Mouse (Mus musculus) midbrain, embryonic 15.5 days (tissue): ENCODE results near the gene Olfr922. TPM values are rescaled to one million over a fixed set of nuclear protein-coding genes. Genes with fewer than 3 reads are reported as not detected.

Experiments used
- ATAC-seq: fragments of 200-750 bp; cut with Nextera tagmentation; replicated peaks from 2 replicates; pipeline ENCODE4 v1.8.0; 2017; ENCODE audit warnings: moderate TSS enrichment
- H3K27ac ChIP-seq: fragments of 300-500 bp; sonication (generic); 2 replicates; pipeline ENCODE4 v1.5.1; 2015; ENCODE audit warnings: mild to moderate bottlenecking, inconsistent platforms
- H3K27me3 ChIP-seq: fragments of 300-500 bp; sonication (generic); replicated peaks from 2 replicates; pipeline ENCODE4 v1.6.1; 2015; ENCODE audit warnings: inconsistent platforms
- H3K36me3 ChIP-seq: fragments of 300-500 bp; sonication (generic); replicated peaks from 2 replicates; pipeline ENCODE4 v1.6.1; 2015; ENCODE audit warnings: inconsistent platforms
- H3K4me1 ChIP-seq: fragments of 300-500 bp; sonication (generic); 2 replicates; pipeline ENCODE4 v1.6.1; 2015; ENCODE audit warnings: inconsistent platforms
- H3K4me2 ChIP-seq: fragments of 300-500 bp; sonication (generic); 2 replicates; pipeline ENCODE4 v1.6.1; 2015; ENCODE audit warnings: inconsistent platforms, mild to moderate bottlenecking, moderate library complexity
- H3K4me3 ChIP-seq: fragments of 300-500 bp; sonication (generic); 2 replicates; pipeline ENCODE4 v1.5.1; 2015; ENCODE audit warnings: mild to moderate bottlenecking, inconsistent platforms
- H3K9ac ChIP-seq: fragments of 300-500 bp; sonication (generic); 2 replicates; pipeline ENCODE4 v1.6.1; 2015; ENCODE audit warnings: mild to moderate bottlenecking, inconsistent platforms
- H3K9me3 ChIP-seq: fragments of 300-500 bp; sonication (generic); 2 replicates; pipeline ENCODE4 v1.6.1; 2016; ENCODE audit warnings: inconsistent platforms
- whole genome bisulfite sequencing: fragments of 180-500 bp; shearing (Covaris S2); methylation state at CpG from one replicate; pipeline ENCODE4 v1.1.7; 2015; ENCODE audit warnings: mixed read lengths; 5-methylcytosine and 5-hydroxymethylcytosine counted together
- polyA plus RNA-seq: library from polyadenylated mRNA; unstranded; fragments of >200 nt; fragmentation: Nextera tagmentation; extraction: Ambion mirVana; gene quantifications from 2 replicates; pipeline ENCODE4 v1.2.1, GENCODE M21; 2015

The Olfr922 gene
- polyA plus RNA-seq, result not detected in 2 replicates

GRCm38 (mm10) chr9:38814314-38814713 is at the start of gene Olfr922:
Gene Olfr922 (plus strand): TSS chr9:38814614.
- no peak for ATAC-seq
- Histone ChIP-seq H3K9me3 (no peaks in the 10 kb centered on the region), H3K27me3 (no peaks in the 10 kb centered on the region), H3K4me3 (no peak within 1 kb of the TSS), H3K9ac (no peak within 1 kb of the TSS), H3K36me3 (no peaks in the 10 kb centered on the region), H3K4me2 (no peak within 1 kb of the TSS), H3K27ac (no peak within 1 kb of the TSS), H3K4me1 (no peaks in the 10 kb centered on the region)
- WGBS, result 73% methylated on average over 2 of the region's 2 CpGs

- Histone ChIP-seq H3K27me3 (no peaks in the 10 kb centered on the region), H3K4me1 (no peaks in the 10 kb centered on the region), H3K27ac (no peak within 1 kb of the TSS), H3K4me3 (no peak within 1 kb of the TSS), H3K9me3 (no peaks in the 10 kb centered on the region), H3K9ac (no peak within 1 kb of the TSS), H3K36me3 (no peaks in the 10 kb centered on the region), H3K4me2 (no peak within 1 kb of the TSS)
- no peak for ATAC-seq
These were observed 41.6 kb upstream of the Olfr922 start, which contains the start of gene Olfr921 for GRCm38 (mm10) chr9:38772768-38773167. Gene Olfr921 (plus strand): TSS chr9:38773068.

- Histone ChIP-seq H3K36me3 (no peaks in the 10 kb centered on the region), H3K4me3 (no peak overlapping the region), H3K4me2 (no peak overlapping the region), H3K9me3 (no peaks in the 10 kb centered on the region), H3K9ac (no peak overlapping the region), H3K27me3 (no peaks in the 10 kb centered on the region), H3K4me1 (no peaks in the 10 kb centered on the region), H3K27ac (no peak overlapping the region)
- 86% methylated on average over 2 of the region's 2 CpGs for WGBS
- ATAC-seq, result no peak
These were observed 21.7 kb upstream of the Olfr922 start for GRCm38 (mm10) chr9:38792689-38793088.

GRCm38 (mm10) chr9:38805696-38806095 is 8.7 kb upstream of the Olfr922 start:
- Histone ChIP-seq H3K27me3 (no peaks in the 10 kb centered on the region), H3K9me3 (no peaks in the 10 kb centered on the region), H3K4me2 (no peak overlapping the region), H3K36me3 (no peaks in the 10 kb centered on the region), H3K4me3 (no peak overlapping the region), H3K27ac (no peak overlapping the region), H3K9ac (no peak overlapping the region), H3K4me1 (no peaks in the 10 kb centered on the region)
- no peak for ATAC-seq

DNA sequence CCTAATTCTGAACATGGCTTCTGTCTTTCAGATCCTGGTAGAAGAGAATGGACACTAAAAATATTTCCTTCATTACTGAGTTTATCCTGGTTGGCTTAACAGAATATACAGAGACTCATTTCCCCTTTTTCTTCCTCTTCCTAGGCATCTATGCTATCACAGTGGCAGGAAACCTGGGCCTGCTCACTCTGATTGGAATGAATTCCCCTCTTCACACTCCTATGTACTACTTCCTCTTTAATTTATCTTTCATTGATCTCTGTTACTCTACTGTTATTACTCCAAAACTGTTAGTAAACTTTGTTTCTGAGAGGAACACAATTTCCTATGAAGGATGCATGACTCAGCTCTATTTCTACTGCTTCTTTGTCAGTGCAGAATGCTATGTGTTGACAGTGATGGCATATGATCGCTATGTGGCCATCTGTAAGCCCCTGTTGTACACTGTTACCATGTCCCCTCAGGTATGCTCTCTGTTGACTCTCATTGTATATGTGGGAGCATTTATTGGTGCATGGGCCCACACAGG is 1.1 kb downstream of the Olfr922 start:
- WGBS, result 88% methylated on average over 1 of the region's 1 CpGs
- Histone ChIP-seq H3K4me3 (no peak overlapping the region), H3K27me3 (no peaks in the 10 kb centered on the region), H3K9me3 (no peaks in the 10 kb centered on the region), H3K4me2 (no peak overlapping the region), H3K4me1 (no peaks in the 10 kb centered on the region), H3K27ac (no peak overlapping the region), H3K9ac (no peak overlapping the region), H3K36me3 (no peaks in the 10 kb centered on the region)
- no peak for ATAC-seq

DNA sequence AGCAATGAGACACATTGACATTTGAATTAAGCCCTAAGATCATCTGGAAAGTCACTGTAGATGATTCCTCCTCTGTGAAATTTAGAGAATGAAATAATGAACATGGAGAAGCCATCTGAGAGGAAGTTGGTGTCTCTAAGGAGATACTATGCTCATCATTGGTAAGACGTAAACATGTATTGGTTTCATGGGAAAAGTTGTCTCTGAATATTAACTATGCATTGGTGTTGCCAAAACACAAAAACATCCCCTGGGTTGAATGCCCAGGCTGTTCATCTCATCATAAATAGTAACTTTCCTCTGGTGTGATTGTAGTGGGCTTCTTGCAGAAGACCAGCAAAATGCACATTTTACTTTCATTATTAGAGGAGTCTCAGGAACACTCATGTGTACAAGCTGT is 11.8 kb downstream of the Olfr922 start, which contains the start of gene Olfr923:
Olfr923 (plus strand) TSS at position 301 of the 400 bp plus-strand sequence.
- H3K9me3 ChIP-seq, result no peaks in the 10 kb centered on the region
- no peaks in the 10 kb centered on the region for H3K27me3 ChIP-seq
- H3K9ac ChIP-seq, result no peak within 1 kb of the TSS
- no peak within 1 kb of the TSS for H3K4me2 ChIP-seq
- no peaks in the 10 kb centered on the region for H3K36me3 ChIP-seq
- 96% methylated on average over 1 of the region's 1 CpGs for WGBS
- no peak within 1 kb of the TSS for H3K27ac ChIP-seq
- H3K4me3 ChIP-seq, result no peak within 1 kb of the TSS
- H3K4me1 ChIP-seq, result no peaks in the 10 kb centered on the region
- no peak for ATAC-seq

- Histone ChIP-seq H3K27me3 (no peaks in the 10 kb centered on the region), H3K4me2 (no peak overlapping the region), H3K9ac (no peak overlapping the region), H3K9me3 (no peaks in the 10 kb centered on the region), H3K4me3 (no peak overlapping the region), H3K27ac (no peak overlapping the region), H3K4me1 (no peaks in the 10 kb centered on the region), H3K36me3 (no peaks in the 10 kb centered on the region)
- ATAC-seq, result no peak
- WGBS, result 73% methylated on average over 2 of the region's 2 CpGs
These were observed 18.6 kb downstream of the Olfr922 start for GRCm38 (mm10) chr9:38833027-38833426.

- Histone ChIP-seq H3K9ac (no peak within 1 kb of the TSS), H3K4me2 (no peak within 1 kb of the TSS), H3K4me3 (no peak within 1 kb of the TSS), H3K27me3 (no peaks in the 10 kb centered on the region), H3K36me3 (no peaks in the 10 kb centered on the region), H3K27ac (no peak within 1 kb of the TSS), H3K4me1 (no peaks in the 10 kb centered on the region), H3K9me3 (no peaks in the 10 kb centered on the region)
- 92% methylated on average over 1 of the region's 1 CpGs for WGBS
- ATAC-seq, result no peak
These were observed 29.7 kb downstream of the Olfr922 start, which contains the start of gene Olfr924 for GRCm38 (mm10) chr9:38844149-38844548. Gene Olfr924 (plus strand): TSS chr9:38844449.

GRCm38 (mm10) chr9:38854760-38855159 is 40.3 kb downstream of the Olfr922 start, which contains the start of gene Olfr26:
Gene Olfr26 (plus strand): TSS chr9:38855060.
- H3K9ac ChIP-seq, result no peak within 1 kb of the TSS

More at GRCm38 (mm10) chr9:38854760-38855159, 40.3 kb downstream of the Olfr922 start, which contains the start of gene Olfr26:
- H3K27me3 ChIP-seq, result no peaks in the 10 kb centered on the region
- H3K4me2 ChIP-seq, result no peak within 1 kb of the TSS
- H3K4me3 ChIP-seq, result no peak within 1 kb of the TSS
- H3K9me3 ChIP-seq, result no peaks in the 10 kb centered on the region
- H3K36me3 ChIP-seq, result no peaks in the 10 kb centered on the region
- H3K27ac ChIP-seq, result no peak within 1 kb of the TSS
- ATAC-seq, result no peak
- H3K4me1 ChIP-seq, result no peaks in the 10 kb centered on the region

Other genes starting within 250 kb of the Olfr922 start
- not detected in 2 replicates for gene Olfr912, start 234.4 kb upstream of the Olfr922 start, polyA plus RNA-seq
- not detected in 2 replicates for gene Olfr913, start 221.9 kb upstream of the Olfr922 start, polyA plus RNA-seq
- gene Olfr914, start 209.5 kb upstream of the Olfr922 start, polyA plus RNA-seq, result not detected in 2 replicates
- gene Olfr916, start 154.7 kb upstream of the Olfr922 start, polyA plus RNA-seq, result not detected in 2 replicates
- gene Olfr917, start 148.8 kb upstream of the Olfr922 start, polyA plus RNA-seq, result not detected in 2 replicates
- gene Olfr918, start 140.0 kb upstream of the Olfr922 start, polyA plus RNA-seq, result not detected in 2 replicates
- not detected in 2 replicates for gene Olfr919, start 110.9 kb upstream of the Olfr922 start, polyA plus RNA-seq
- 6.6 and 7.1 TPM in 2 replicates for gene Vwa5a, start 96.3 kb upstream of the Olfr922 start, polyA plus RNA-seq
- gene Olfr920, start 62.3 kb upstream of the Olfr922 start, polyA plus RNA-seq, result not detected in 2 replicates
- not detected in 2 replicates for gene Olfr921, start 41.5 kb upstream of the Olfr922 start, polyA plus RNA-seq
- gene Olfr923, start 11.9 kb downstream of the Olfr922 start, polyA plus RNA-seq, result not detected in 2 replicates
- gene Olfr924, start 29.8 kb downstream of the Olfr922 start, polyA plus RNA-seq, result not detected in 2 replicates
- not detected in 2 replicates for gene Olfr26, start 40.4 kb downstream of the Olfr922 start, polyA plus RNA-seq
- gene Olfr926, start 62.5 kb downstream of the Olfr922 start, polyA plus RNA-seq, result not detected in 2 replicates
- not detected in 2 replicates for gene Olfr930, start 115.2 kb downstream of the Olfr922 start, polyA plus RNA-seq
- gene Olfr933, start 157.7 kb downstream of the Olfr922 start, polyA plus RNA-seq, result not detected in 2 replicates
- not detected in 2 replicates for gene Olfr934, start 173.7 kb downstream of the Olfr922 start, polyA plus RNA-seq
- gene Olfr935, start 185.1 kb downstream of the Olfr922 start, polyA plus RNA-seq, result not detected in 2 replicates
- gene Olfr146, start 208.8 kb downstream of the Olfr922 start, polyA plus RNA-seq, result not detected in 2 replicates